9 mouse cellular contexts compared by ENCODE assay signal in the genomic region with DNA sequence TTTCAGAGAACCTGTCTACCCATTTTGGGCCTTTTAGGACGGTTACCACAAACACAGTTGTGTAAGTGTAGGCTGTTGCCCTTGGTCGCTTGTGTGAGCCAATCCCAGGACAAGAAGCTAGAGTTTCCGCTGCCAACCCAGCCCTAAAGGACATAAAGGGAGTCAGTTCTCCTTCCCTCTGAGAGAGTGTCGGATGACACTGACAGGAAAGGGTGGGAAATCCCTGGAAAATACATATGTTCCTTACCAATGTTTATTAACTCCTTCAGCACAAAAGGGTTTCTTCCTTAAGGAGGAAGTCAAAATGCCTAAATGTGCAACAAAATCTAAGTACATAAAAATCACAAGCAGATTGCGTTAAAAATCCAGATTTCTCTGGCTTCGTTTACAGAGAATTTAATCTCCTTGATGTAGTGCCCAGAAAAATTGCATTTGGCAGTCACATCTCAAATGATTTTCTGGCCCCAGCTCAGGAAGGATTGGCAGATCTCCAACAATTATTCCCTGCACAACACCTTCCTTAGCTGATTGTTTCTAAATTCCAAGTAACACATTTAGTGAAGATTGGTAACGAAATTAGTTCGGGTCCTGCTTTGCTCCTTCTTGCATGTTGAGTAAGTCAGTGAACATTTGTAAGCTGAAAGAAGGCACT. TPM values are rescaled to one million over a fixed set of nuclear protein-coding genes. Genes with fewer than 3 reads are reported as not detected.
DNase-seq lines count a peak whose midpoint lies in the region; ATAC-seq and TF ChIP-seq lines count a peak whose summit lies in the region.
"Had no signal": no experiment of that assay in that cellular context is flagged by ENCODE, and none has a peak within 500 bp of the region (broad histone marks: within the 10 kb centered on the region; RNA-seq: fewer than 3 reads in every experiment).

No protein-coding gene starts in this region.

- no peaks in the 10 kb centered on the region for H3K36me3 ChIP-seq in forebrain, postnatal 0 days (ENCODE audit: insufficient read depth)
- no peaks in the 10 kb centered on the region for H3K36me3 ChIP-seq in lung, embryonic 14.5 days (ENCODE audit: insufficient read depth)
- no peaks in the 10 kb centered on the region for H3K36me3 ChIP-seq in midbrain, embryonic 16.5 days (ENCODE audit: control insufficient read depth, insufficient read depth, low read length)

- intact Hi-C loops in gastrocnemius, postnatal 14 days (cut with DNase I; ENCODE audit: low total_unique reads), result no loop called here

- H3K9ac ChIP-seq in forebrain, postnatal 0 days, result no peak overlapping the region
- H3K9ac ChIP-seq in lung, embryonic 14.5 days, result no peak overlapping the region
- no peak overlapping the region for H3K9ac ChIP-seq in midbrain, embryonic 16.5 days (ENCODE audit: low read depth, low read length)

- no peak overlapping the region for H3K4me2 ChIP-seq in forebrain, postnatal 0 days (ENCODE audit: low read depth)
- peak overlapping the region; percentile 5 for H3K4me2 ChIP-seq in lung, embryonic 14.5 days
- no peak overlapping the region for H3K4me2 ChIP-seq in midbrain, embryonic 16.5 days (ENCODE audit: low read length)

- WGBS in forebrain, postnatal 0 days, result 26% methylated on average over 8 of the region's 8 CpGs
- 19% methylated on average over 8 of the region's 8 CpGs for WGBS in lung, embryonic 14.5 days
- WGBS in midbrain, embryonic 16.5 days, result 47% methylated on average over 8 of the region's 8 CpGs

- H3K27ac ChIP-seq in forebrain, postnatal 0 days (ENCODE audit: low read depth, low read length), result peak overlapping the region; percentile 6; the same call in 1 of the 2 replicates
- H3K27ac ChIP-seq in lung, embryonic 14.5 days (ENCODE audit: low read depth), result peak overlapping the region; percentile 66
- no peak overlapping the region for H3K27ac ChIP-seq in midbrain, embryonic 16.5 days (ENCODE audit: low read length)

- no peak overlapping the region for H3K4me3 ChIP-seq in forebrain, postnatal 0 days (ENCODE audit: low read depth, low read length)
- H3K4me3 ChIP-seq in lung, embryonic 14.5 days (ENCODE audit: low read depth, low read length), result no peak overlapping the region
- H3K4me3 ChIP-seq in midbrain, embryonic 16.5 days (ENCODE audit: low read depth, low read length), result no peak overlapping the region

- DNase-seq in gastrocnemius, adult 18-20 months (ENCODE audit: low spot score), result peak; percentile 13
- DNase-seq in gastrocnemius, postnatal 14 days, result no peak
- peak; percentile 1 for DNase-seq in retina, postnatal 1 day
- no peak for DNase-seq in retina, embryonic 14.5 days (ENCODE audit: low spot score)
- peak; percentile 87 for DNase-seq in forebrain, postnatal 0 days
- DNase-seq in lung, embryonic 14.5 days, result peak; percentile 84
- DNase-seq in spleen, postnatal 14 days (ENCODE audit: low spot score in 2 of 2), result no peak

- no peaks in the 10 kb centered on the region; the same call in 1 of the 2 replicates for H3K4me1 ChIP-seq in forebrain, postnatal 0 days (ENCODE audit: insufficient read depth)
- H3K4me1 ChIP-seq in lung, embryonic 14.5 days (ENCODE audit: insufficient read depth), result 0 out of 2 replicates have a peak, but pooled peaks cover 3% of the 10 kb centered on the region
- H3K4me1 ChIP-seq in midbrain, embryonic 16.5 days (ENCODE audit: control insufficient read depth, insufficient read depth, low read length), result no peaks in the 10 kb centered on the region; the same call in 1 of the 2 replicates

- peak; percentile 73 for ATAC-seq in forebrain, postnatal 0 days
- ATAC-seq in lung, embryonic 14.5 days (ENCODE audit: insufficient read depth), result peak; percentile 91
- ATAC-seq in midbrain, embryonic 16.5 days, result no peak

- no peaks in the 10 kb centered on the region for H3K27me3 ChIP-seq in forebrain, postnatal 0 days (ENCODE audit: insufficient read depth, low read length)
- no peaks in the 10 kb centered on the region for H3K27me3 ChIP-seq in lung, embryonic 14.5 days (ENCODE audit: insufficient read depth, low read length)
- no peaks in the 10 kb centered on the region for H3K27me3 ChIP-seq in midbrain, embryonic 16.5 days (ENCODE audit: control insufficient read depth, insufficient read depth, low read depth, low read length)
- H3K27me3 ChIP-seq: CH12.LX had no signal

- H3K9me3 ChIP-seq in forebrain, postnatal 0 days (ENCODE audit: low read length), result no peaks in the 10 kb centered on the region
- no peaks in the 10 kb centered on the region for H3K9me3 ChIP-seq in lung, embryonic 14.5 days (ENCODE audit: low read depth, low read length)
- H3K9me3 ChIP-seq in midbrain, embryonic 16.5 days (replicated peaks; ENCODE audit: control insufficient read depth, low read length, poor library complexity, severe bottlenecking), result no peaks in the 10 kb centered on the region

- TF ChIP-seq CTCF in forebrain, postnatal 0 days (IDR thresholded peaks at IDR 0.05; ENCODE audit: low read depth), result no peak
- no peak for TF ChIP-seq CTCF in lung, embryonic 14.5 days (IDR thresholded peaks at IDR 0.05; ENCODE audit: low read depth)

RNA-seq across cellular contexts. Expression of a gene that starts 55.3 kb away (rescaled TPM):
- 1 to 10 TPM; 3.8 to 5.9 TPM for total RNA-seq in gastrocnemius, adult 18-20 months (2021)
- total RNA-seq in gastrocnemius, postnatal 14 days (2021), result 1 to 10 TPM; 2.8 to 6.0 TPM
- total RNA-seq in forebrain, postnatal 0 days (2014; rRNA removed), result 0.77 and 2.5 TPM in 2 replicates
- 0.85 and 0.94 TPM in 2 replicates for polyA plus RNA-seq in forebrain, postnatal 0 days (2015; fragmentation: Nextera tagmentation; extraction: Ambion mirVana)
- 5.7 and 6.3 TPM in 2 replicates for polyA plus RNA-seq in lung, embryonic 14.5 days (2014; fragmentation: Nextera tagmentation; extraction: Ambion mirVana)
- 0.60 and 1.5 TPM in 2 replicates for polyA plus RNA-seq in midbrain, embryonic 16.5 days (2015; fragmentation: Nextera tagmentation; extraction: Ambion mirVana)

Comparison
In these comparisons a context has a peak if more than half of its experiments do, and no peak if none do; other contexts are left out.
1. DNase-seq: peak in gastrocnemius, adult 18-20 months (single experiment), retina, postnatal 1 day (single experiment), forebrain, postnatal 0 days (single experiment) and lung, embryonic 14.5 days (single experiment); none in gastrocnemius, postnatal 14 days (single experiment), retina, embryonic 14.5 days (single experiment) and spleen, postnatal 14 days (0 of 2).